Mouse (Mus musculus) CH12F3 (cell line): ENCODE measurements around the gene Commd1.

Experiments
- in situ Hi-C: fragments of 300-500 bp; cut with MboI; formaldehyde crosslinking; loops from 2 replicates; pipeline ENCODE4 v1.14.3; 2020; ENCODE audit warnings: low sequenced_read_pairs

Commd1 gene

DNA sequence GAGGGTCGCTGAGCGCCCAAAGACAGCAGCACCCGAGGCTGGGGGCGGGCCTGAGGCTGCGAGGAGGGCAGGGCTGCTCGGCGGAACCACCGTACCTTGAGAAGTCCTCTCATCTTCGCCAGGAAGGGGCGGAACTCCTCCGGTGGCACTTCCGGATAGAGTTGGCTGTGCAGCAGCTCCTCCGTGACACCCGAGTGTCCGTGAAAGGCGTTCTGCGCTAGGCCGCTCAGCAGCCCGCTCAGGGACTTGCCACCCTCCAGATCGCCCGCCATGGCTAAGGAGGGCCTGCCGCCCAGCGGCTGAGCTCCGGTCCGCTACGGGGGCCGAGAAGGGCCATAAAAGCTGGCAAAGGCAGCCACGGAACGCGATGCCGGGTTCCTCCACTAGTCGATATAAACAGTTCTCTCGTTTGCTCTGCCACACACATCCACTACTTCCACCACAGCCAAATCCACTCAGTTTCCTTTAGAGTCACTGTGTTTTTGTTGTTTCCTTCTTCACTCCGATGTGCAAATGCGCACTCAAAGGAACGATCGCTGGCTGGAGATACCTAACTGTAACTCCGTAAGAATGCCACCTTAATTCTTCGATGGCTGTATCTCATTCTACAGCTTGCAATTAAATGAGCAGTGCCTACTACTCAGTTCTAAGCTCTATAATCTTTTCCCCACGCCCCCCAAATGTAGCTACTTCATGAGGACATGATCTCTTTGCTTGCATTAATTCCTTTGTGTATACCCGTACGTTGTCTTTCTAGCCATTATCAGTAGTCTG lies at the start of gene Commd1, which contains the start of gene Gm28048:
Commd1 (minus strand) TSS at position 399 of the 774 bp plus-strand sequence.
Gm28048 (minus strand) TSS at position 107 of the 774 bp plus-strand sequence.
- in situ Hi-C loops: no loop called here

DNA sequence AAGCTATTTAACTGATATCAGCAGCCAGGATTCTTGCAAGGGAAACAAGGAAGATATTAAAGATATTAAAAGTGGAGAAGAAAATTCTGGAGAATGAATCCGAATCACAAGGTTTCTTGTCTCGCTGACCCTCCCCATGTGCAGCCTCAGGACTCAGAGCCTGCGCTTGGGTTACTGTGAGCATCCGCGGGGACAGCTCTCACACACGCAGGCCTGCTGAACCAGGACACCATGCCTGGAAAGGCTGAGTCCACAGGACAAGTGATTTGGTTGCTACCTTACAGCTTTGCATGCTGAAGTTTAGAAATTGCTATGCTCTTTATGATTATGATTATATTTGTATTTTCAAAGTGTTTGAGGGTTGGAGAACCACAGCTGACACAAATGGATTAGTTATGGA lies 47.2 kb upstream of the Commd1 start:
- in situ Hi-C loops: no loop called here

DNA sequence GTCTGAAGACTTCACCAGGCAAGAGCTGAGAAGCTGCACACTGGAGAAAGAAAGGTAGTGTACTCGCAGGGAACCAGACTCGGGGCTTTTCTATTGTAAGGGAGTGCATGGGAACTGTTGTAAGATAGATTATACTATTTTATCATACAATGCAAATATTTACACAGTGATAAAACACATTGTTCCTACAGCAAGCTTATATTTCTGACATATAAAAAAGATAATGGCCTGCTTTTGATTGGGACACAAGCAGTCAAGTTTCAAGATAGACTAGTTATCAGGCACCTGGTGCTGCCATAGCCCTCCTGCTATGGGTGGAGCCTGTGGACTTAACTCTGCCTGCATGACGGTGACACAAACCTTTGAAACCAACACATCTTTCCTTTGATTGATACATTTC lies 46.8 kb upstream of the Commd1 start:
- in situ Hi-C loops: no loop called here

DNA sequence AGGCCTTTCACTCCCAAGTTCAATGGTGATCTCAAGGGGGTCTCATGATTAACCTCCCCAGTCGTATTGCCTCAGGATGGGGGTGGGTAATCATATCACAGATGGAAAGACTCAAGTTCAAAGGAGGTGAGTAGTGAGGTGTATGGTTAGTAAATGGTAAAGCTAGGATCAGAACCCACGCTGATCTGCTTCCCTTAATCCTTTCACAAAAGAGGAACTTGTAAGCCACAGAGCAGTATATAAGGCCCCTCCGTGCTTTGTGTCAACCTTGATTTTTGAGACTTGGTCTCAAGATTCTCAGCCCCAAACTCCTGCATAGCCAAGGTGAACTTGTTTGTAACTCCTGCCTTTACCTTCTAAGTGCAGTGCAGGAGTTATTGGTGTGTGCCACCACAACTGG lies 42.0 kb upstream of the Commd1 start:
- in situ Hi-C loops: no loop called here

DNA sequence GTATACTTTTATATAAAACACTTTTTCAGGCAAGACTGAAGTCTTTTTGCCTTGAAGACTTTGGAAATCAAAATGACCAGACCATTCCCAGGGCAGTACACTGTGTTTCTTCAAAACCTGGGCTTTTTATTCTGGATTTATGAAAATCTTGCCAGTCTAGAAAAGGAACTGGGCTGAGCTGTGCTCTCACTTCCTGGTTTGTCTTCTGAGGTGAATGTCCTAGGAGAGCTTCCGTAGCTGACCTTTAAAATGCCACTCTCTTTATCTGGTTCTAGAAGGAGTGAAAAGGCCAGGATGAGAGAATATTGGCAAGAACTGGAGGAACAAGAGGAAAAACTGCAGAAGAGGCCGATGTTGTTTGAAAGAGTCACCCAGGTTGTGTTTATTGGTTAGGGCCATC lies 41.0 kb upstream of the Commd1 start:
- in situ Hi-C loops: no loop called here

DNA sequence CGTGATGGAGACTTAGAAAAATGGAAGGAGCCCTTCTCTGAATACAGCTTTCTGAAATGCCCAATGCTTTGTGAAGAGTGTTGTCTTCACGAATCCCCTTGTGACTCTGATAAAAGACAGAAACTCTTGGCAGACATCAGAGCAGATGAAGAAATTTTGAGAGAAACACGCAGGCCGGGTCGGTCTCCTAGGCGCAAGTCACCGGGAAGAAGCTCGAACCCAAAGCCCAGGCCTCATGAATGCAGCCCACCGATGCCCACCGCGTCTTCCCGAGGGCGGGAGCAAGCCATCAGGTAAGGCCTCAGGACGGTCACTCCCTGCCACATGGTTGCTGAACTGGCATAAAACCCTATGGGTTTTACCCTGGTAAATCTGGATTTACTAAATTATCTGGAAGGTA lies 38.7 kb upstream of the Commd1 start:
- in situ Hi-C loops: no loop called here

DNA sequence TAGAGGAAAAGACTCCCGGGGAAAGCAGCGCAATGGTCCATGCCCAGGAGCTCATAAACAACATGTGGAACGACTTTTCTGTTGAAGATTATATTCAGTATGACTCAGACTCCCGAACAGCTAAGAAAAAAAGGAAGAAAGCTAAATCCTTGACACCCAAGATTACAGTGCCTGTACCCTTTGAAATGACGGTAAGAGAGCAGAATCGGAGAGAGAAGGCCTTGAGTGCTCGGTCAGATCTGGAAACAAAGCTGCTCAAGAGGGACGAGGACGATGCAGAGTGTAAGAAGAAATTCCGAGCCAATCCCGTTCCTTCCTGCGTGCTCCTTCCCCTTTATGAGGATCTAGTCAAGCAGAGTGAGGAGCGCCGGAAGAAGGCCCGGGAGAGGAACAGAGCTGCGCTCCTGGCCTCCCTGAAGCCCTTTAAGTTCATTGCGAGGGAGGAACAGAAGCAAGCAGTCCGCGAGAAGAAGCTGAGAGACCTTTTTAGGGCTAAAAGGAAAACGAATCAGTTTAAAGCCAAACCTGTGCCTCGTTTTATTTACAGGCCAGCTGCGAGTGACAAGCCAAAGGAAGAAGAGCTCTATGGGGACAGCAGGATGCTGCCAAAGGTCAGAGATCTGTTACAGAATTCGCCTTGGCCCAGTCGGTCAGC lies 38.1 kb upstream of the Commd1 start:
- in situ Hi-C loops: no loop called here

DNA sequence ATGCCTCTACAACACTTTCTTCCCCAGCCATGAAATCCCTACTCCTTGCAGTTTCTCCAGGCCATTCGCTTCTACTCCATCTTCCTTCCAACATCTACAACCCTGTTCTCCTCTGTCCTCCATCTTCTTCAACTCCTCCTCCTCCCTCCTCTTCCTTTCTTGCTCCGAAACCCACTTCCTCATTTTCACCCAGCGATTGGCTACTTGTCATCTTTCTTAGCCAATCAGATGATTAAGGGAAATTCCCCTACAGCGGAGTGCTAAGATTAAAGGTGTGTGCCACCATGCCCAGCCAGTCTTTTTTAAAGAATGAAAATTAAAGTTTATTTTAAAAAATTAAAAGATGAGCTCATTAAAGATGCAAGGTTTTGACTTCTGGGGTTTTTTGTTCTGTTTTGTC lies 35.8 kb upstream of the Commd1 start:
- in situ Hi-C loops: no loop called here

DNA sequence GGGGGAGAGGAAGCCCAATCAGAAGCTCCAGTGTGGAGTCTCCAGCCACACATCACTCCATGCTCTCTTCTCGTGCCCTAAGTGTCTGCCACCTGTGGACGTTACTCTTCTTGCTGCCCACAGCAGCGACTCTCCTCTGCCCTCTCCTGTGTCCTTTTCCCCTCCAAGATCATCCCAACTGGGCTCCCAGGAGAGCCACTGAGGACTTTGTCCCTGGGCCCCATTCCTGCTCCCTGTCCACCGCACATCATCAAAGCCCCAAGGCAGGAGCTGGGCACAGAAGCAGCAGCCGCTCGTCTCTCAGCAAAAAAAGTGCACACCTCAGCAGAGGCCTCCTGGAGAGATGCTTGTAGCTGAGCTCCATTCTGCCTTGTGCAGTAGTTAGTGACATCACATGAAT lies 32.8 kb upstream of the Commd1 start:
- in situ Hi-C loops: no loop called here

DNA sequence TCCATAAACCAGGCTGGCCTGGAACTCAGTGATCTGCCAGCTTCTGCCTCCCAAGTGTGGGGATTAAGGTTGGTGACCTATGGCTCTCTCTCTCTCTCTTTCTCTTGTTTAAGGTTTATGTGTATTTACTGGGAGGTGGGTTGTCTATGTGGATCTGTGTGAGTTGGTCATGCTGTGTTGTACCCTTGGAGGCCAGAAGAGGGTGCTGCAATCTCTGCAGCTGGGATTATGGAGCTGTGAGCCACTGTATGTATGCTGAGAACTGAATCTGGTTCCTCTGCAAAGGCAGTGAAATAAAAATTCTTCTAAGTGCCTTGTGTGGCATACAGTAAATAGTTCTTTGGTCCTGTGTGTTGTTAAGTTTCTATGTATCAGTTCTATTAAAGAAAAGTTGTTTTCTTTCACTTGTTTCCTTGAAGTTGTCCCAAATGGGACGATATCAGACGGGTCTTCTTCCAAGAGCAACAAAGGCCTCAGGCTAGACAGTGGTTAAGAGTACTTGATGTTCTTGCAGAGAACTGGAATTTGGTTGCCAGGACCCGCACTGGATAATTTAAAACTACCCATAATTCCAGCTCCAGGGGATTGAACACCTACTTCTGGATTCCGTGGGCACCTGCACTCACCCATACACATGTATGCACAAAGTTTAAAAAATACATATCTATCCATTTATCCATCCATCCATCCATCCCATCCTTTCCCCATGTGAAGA lies 31.6 kb upstream of the Commd1 start:
- in situ Hi-C loops: no loop called here

DNA sequence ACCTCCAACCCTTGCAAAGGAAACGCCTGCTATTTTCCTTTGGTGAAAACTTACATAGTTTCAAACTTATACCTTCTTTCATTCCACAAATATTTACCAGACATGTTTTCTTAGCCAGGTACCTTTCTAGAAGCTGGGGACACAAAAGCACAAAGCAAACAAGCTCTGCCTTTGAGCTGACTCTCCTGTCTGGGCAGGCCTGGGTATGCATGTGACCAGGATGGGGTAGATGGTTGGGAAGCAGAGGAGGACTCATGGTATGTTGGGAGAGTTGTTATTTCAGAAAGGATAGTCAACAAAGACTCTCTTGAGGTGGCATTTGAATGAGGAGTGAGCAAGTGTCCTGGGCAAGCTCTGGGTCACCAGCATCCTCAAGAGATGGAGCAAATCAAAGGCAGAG lies 30.9 kb upstream of the Commd1 start:
- in situ Hi-C loops: no loop called here

DNA sequence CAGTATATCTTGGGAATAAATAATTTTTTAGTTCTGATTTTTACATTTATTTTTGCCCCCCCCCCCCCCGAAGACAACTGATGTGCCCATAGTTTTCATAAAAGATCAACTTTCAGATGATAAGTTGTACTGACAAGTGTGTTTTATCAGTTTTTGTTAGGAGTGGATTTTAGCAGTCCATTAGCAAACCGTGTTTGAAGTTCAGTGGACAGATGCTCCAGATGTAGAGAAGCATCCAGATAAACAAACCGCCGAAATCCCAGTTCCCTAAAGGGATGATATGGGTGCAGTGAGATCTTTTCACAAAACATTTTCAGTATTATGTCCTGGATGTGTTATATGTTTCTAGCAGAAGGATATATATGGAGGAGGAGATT lies 26.6 kb upstream of the Commd1 start:
- in situ Hi-C loops: loop anchor here (5.0 kb wide), 1 partner anchor 263 kb away; no protein-coding TSS in a partner anchor

DNA sequence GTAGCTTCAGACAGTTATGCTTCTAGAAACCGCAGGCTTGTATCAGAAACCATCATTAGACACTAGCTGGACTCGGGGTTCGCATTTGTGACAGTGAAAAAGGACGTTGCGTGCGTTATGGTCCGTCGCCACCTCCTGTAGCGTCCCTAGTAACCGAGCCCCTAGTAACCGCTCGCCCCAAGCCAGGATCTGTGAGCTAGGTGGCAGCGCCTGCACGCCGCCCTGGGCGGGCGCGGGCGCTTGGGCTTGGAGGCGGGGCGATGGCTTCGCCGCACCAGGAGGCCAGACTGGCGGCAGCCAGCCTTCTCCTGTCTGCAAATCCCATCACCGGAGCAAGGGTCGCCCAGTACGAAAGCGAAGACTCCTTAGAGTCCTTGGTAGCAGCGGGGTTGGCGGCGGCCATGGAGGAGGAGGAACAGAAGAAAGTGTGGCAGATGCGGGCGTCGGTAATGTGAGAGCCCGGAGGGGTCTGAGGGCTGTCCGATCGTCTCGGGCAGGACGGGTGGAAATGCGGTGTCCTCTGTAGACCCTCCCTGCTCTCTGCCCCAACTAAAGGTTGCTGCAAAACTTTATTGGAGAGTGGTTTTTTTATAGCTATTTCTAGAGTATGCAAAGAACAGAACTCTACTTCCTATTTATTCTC lies 26.1 kb upstream of the Commd1 start:
- in situ Hi-C loops: loop anchor here (5.0 kb wide), 1 partner anchor 264 kb away; no protein-coding TSS in a partner anchor

DNA sequence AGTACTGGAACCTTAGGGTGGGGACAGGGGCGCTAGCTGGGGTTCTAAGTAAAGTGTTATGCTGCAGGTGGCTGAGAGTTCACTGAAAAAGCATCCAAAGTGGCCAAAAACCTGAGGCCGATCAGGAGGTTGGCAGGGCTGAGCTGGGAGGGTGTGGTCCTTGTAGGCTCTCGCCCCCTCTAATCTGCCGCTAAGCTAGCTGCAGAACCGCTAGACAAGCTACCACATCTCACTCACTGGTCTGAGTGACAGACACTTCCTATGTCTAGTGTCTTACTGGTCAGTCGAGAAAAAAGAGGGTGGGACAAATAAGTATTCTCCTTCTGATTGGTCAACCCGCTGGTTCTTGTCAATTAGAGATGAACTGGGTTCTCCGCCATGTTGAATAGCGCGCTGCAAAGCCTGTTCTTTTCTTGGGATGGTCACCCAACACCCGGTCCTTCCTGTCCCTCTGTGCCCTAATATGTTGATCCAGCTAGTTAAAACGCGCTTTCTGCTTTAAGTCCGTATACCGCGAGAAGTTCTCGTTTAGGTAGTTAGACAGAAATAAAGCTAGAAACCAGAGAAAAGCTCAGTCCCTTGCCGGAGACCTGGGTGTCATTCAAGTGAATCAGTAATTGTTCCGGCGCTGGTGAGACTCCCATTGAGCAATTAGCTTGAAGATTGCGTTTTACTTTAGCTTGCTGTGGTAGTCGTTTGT lies 25.4 kb upstream of the Commd1 start, which contains the start of gene Fam161a:
Fam161a (plus strand) TSS at position 51 of the 700 bp plus-strand sequence.
- in situ Hi-C loops: loop anchor here (5.0 kb wide), 1 partner anchor 265 kb away; no protein-coding TSS in a partner anchor

DNA sequence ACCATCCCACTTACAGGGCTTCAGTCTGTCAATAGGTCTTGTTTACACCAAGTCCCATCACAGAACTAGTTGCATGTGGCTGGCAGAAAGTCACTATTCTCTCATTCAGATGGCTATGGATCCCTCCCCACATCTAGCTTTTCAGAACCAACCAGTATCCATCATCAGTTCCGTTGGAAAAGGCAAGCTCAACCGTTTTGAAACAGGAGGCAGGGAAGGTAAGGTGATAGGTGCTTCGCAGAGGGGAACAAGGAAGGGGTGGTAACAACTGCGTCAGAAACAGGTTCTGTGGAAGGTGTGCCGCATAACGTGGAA lies 24.9 kb upstream of the Commd1 start:
- in situ Hi-C loops: loop anchor here (5.0 kb wide), 1 partner anchor 265 kb away; no protein-coding TSS in a partner anchor

DNA sequence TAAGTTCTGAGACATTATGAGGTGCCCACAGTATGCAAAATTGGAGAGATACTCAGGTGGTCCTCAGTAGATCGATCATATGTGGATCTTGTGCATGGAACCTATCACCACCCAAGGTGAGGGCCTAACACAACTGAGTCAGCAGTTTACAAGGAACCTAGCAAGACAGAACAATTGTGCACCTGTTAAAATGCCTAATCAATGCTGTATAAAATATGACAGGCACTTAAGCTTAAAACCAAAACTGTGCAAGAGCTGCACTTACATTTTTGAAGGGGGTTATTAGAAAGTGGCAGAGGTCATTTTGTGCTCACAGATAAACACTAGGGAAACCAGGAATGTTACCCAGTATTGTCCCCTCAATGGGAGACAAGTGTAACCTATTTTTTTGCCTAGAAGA lies 23.1 kb upstream of the Commd1 start:
- in situ Hi-C loops: loop anchor here (5.0 kb wide), 1 partner anchor 267 kb away; no protein-coding TSS in a partner anchor

DNA sequence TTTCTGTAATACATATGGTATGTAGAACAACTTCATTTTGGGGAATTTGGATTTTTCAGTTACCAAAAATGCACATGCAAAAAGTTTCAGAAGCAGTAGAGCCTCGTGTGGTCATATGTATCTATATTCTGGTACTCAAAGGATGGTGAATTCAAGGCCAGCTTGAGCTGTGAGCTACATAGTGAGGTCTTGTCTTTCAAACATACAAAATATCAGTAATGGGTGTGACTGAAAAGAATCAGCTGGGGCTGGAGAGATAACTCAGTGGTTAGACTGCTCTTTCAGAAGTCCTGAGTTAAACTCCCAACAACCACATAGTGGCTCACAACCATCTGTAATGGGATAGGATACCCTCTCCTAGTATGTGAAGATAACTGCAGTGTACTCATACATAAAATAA lies 16.1 kb upstream of the Commd1 start:
- in situ Hi-C loops: no loop called here

DNA sequence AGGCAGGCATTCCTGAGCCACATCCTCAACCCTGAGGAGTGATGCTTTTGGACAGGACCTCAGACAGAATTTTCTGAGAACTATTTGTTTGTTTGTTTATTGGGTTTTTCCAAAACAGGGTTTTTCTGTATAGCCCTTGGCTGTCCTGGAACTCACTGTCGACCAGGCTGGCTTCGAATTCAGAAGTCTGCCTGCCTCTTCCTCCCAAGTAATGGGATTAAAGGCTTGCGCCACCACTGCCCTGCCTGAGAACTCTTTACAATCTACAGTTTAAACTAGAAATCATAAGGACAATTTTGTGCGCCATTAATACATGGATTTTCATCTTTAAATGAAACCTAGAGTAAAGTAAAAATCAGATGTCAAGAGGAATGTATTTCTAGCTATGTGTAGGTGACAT lies 13.3 kb upstream of the Commd1 start:
- in situ Hi-C loops: no loop called here

DNA sequence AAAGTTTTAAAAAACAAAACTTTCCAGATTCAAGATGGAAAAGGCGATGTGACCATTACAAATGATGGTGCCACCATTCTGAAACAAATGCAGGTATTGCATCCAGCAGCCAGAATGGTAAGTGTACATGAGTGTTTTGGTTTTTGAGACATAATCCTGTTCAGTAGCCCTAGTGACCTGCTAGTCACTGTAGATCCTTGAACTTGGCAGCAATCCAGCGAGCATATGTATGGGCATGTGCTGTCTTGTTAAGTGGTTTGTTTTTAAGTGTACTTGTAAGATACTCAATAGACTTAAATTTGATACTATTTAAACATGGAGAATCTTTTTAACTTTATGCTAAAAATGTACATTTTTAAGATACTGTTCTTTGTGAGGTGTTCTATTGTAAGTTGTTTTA lies 12.1 kb upstream of the Commd1 start:
- in situ Hi-C loops: no loop called here

DNA sequence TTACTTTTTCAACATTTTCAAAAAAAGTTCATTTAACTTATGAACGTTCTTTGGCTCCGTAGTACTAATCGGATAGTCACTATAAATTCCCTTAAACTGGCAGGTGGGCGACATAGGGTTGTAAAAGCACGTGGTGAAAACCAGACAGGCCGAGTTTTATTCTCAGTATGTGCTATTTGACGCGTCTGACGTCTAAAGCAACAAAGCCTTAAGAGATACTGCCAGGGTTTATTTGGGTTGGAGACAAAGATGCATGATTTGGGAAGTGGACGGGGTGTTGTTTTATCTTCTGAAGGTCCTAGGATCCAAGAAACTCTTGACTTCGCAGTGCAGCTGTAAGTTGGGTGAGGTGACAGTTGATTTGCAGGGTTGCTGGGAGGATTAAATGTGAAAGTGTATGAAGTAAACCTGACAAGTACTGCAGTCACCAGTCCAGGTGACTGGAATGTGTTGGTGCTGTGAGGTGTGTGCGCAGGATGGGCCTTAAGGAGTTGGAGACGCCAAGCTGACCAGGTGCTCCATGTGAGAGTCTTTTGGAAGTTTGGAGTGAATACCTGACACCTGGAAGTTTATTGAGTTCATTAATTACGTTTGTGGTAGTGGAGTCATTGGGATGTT lies 9.1 kb upstream of the Commd1 start:
- in situ Hi-C loops: no loop called here
